Mouse (Mus musculus) T-helper 1 cell (primary cell): ENCODE measurements at regions not wholly inside any gene's neighbourhood (a gene's known extent, or its start where the extent isn't known, plus 50 kb on each side); places are given as distances from the start of the nearest gene placed in this dataset.

Experiments used
- in situ Hi-C: fragments of 300-600 bp; cut with MboI, MseI; formaldehyde crosslinking; loops from one replicate; pipeline ENCODE4 v1.15.1; 2025; ENCODE audit warnings: high pct_unique_total_duplicates

DNA sequence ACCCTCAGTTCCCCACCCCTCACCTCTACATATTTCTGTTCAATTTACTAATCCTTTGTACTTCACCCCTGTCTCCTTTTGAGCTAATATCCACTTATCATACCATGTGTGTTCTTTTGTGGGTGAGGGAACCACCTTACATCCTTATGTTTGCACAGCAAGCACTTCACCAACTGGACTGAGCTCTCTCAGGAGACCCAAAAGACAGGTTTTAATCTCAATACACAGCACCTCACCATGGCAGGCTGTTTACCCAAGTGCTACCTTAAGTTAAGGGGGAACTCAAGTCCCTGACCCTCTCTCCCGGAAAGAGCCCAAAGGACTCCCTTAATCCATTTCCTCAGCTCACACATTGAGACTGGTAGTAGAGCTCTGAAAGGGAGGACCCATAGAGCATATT lies 62.3 kb upstream of the Agr3 start:
- in situ Hi-C loops = no loop called here

GRCm38 (mm10) chr12:35853159-35853558 lies 72.3 kb upstream of the Agr3 start:
- in situ Hi-C loops = no loop called here

- in situ Hi-C loops = no loop called here
Measured at GRCm38 (mm10) chr12:35846905-35847610, 78.4 kb upstream of the Agr3 start.

- in situ Hi-C loops = no loop called here
Measured at GRCm38 (mm10) chr12:35836946-35837345, 88.5 kb upstream of the Agr3 start.

GRCm38 (mm10) chr12:35833285-35833684 lies 92.1 kb upstream of the Agr3 start:
- in situ Hi-C loops = loop anchor here (5.0 kb wide), 2 partner anchors 59 to 301 kb away; no protein-coding TSS in a partner anchor

DNA sequence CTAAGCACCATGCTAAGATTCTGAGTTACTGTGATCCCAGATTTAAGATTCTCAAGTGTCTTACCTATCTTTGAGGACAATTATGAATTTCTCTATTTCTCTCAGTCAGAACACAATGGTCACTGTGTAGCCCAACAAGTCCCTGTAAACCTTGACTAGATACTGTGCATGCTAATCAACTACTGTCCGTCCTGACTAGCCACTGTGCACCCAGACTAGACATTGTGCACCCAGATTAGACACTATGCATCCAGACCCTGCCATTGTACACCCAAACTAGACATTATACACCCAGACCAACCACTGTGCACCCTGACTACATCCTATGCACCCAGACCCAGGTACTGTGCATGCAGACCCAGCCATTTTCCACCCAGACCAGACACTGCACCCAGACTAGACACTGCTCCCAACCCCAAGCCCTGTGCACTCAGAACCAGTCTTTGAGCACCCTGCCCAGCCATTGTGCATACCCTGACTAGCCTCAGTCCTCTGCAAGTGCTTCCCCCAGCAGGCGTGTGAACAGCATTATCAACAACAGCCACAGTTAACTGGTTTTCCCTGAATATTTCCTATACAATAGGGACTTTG lies 93.4 kb upstream of the Agr3 start:
- in situ Hi-C loops = loop anchor here (5.0 kb wide), 2 partner anchors 60 to 300 kb away; no protein-coding TSS in a partner anchor

DNA sequence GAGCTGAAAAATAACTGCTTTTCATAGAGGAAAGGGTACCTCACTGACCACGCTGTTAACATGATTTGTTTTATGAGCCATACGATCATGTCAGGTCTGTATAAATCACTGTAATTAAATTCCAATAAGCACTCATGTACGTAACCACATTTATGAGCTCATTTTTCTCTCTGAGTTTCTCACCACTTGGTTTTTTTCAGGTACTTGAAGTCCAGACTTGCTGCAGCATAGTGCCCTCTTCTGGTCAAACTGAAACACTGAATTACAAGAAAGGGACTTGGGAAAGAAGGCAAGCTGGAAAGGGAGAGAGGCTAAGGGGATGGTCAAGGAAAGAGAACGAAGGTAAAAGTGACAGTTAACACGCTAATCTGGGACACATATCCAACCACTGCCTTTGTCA lies 94.2 kb upstream of the Agr3 start:
- in situ Hi-C loops = loop anchor here (5.0 kb wide), 2 partner anchors 61 to 299 kb away; no protein-coding TSS in a partner anchor

DNA sequence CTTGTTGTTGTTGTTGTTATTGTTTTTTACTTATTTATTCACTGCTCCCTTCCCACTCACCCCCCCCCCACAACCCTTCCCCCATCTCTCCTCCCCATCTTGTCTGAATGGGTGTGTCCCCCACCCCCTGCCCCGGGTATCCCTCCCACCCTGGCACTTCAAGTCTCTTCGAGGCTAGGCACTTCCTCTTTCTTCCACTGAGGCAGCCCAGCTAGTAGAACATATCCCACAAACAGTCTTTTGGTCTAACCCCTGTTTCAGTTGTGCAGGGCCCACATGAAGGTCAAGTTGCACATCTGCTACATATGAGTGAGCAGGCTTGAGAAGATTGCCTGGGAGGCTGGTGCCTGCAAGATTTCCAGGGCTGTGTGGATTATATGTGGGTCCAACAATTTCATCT lies 97.6 kb upstream of the Agr3 start:
- in situ Hi-C loops = no loop called here

- in situ Hi-C loops = no loop called here
Measured at GRCm38 (mm10) chr12:35826990-35827389, 98.4 kb upstream of the Agr3 start.

- in situ Hi-C loops = no loop called here
Measured at GRCm38 (mm10) chr12:35824587-35824987, 100.8 kb upstream of the Agr3 start.

- in situ Hi-C loops = no loop called here
Measured at GRCm38 (mm10) chr12:35799261-35799660, 126.2 kb upstream of the Agr3 start.

DNA sequence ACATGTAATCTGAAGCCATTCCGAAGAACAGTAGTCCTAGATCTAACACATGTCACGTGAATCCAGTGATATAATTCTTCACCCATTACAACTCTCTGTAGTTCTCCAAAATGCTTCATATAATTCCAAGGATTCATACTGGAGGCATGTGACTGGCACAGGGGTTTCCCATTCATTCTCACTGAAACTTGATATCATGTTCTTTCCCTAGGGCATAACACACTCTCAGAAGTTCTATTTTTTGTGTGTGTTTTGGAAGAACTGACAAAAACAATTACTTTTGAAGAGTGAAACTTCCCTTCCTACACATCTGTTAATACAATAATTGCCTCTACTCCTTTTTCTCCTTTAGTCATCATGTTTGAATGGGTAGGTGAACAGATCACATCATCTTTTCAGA lies 150.0 kb upstream of the Agr3 start:
- in situ Hi-C loops = no loop called here

GRCm38 (mm10) chr12:35770387-35771024 lies 154.9 kb upstream of the Agr3 start:
- in situ Hi-C loops = no loop called here

DNA sequence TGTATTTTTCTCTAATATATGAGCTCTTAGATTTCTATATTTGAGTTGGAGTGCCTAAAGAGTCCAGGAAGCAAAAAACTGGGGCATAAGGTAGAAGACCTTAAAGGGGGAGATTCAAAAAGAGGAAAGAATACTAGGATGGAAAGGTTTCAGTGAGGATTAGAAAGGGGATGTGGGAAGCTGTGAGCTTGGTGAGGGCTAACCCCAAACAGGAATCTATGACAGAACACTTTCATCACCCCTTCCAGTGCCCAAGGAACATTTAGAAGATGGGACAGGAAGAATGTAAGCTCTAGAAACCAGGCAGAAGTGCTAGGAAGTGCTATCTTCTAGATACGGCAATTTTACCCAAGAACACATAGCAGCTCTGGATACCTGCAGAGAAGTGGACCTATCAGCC lies 166.5 kb upstream of the Agr3 start:
- in situ Hi-C loops = no loop called here

- in situ Hi-C loops = no loop called here
Measured at GRCm38 (mm10) chr12:35755159-35755558, 170.3 kb upstream of the Agr3 start.

- in situ Hi-C loops = no loop called here
Measured at GRCm38 (mm10) chr12:35747997-35748396, 177.4 kb upstream of the Agr3 start.

- in situ Hi-C loops = no loop called here
Measured at GRCm38 (mm10) chr12:35746691-35747299, 178.6 kb upstream of the Agr3 start.

GRCm38 (mm10) chr12:35742729-35743128 lies 182.7 kb upstream of the Agr3 start:
- in situ Hi-C loops = no loop called here

- in situ Hi-C loops = no loop called here
Measured at GRCm38 (mm10) chr12:35736427-35736826, 189.0 kb upstream of the Agr3 start.

- in situ Hi-C loops = no loop called here
Measured at GRCm38 (mm10) chr12:35735002-35735401, 190.4 kb upstream of the Agr3 start.

- in situ Hi-C loops = no loop called here
Measured at GRCm38 (mm10) chr12:35734371-35734770, 191.0 kb upstream of the Agr3 start.

GRCm38 (mm10) chr12:35733580-35733979 lies 191.8 kb upstream of the Agr3 start:
- in situ Hi-C loops = no loop called here
